Mouse (Mus musculus) spleen, adult 2 months (tissue): ENCODE results near the gene Ssc5d. TPM values are rescaled to one million over a fixed set of nuclear protein-coding genes. Genes with fewer than 3 reads are reported as not detected.
"Not testable (repeated sequence)": the region's sequence is repeated elsewhere in the genome, so short reads cannot be mapped to it uniquely, and the experiment has no call there.

ENCODE experiments used
- DNase-seq, 2 experiments: peaks; one replicate each; pipeline versions ENCODE4 v3.0.0 to v3.0.0-alpha.2; 2012 to 2021; ENCODE audit warnings: low spot score in 2 of 2, low read depth in 1 of 2
- H3K27ac ChIP-seq: fragments of 200-500 bp; 2 replicates; pipeline ENCODE4 v1.5.1; 2012; ENCODE audit warnings: low read length, inconsistent platforms; ENCODE audit not compliant: insufficient read depth
- H3K27me3 ChIP-seq: fragments of 200-500 bp; 2 replicates; pipeline ENCODE4 v1.6.1; 2012; ENCODE audit warnings: mild to moderate bottlenecking, moderate library complexity, low read length, inconsistent platforms; ENCODE audit not compliant: control insufficient read depth, insufficient read depth
- H3K36me3 ChIP-seq: fragments of 200-500 bp; 2 replicates; pipeline ENCODE4 v1.6.1; 2012; ENCODE audit warnings: mild to moderate bottlenecking, low read length, inconsistent platforms; ENCODE audit not compliant: control insufficient read depth, insufficient read depth
- H3K4me1 ChIP-seq: fragments of 200-500 bp; 2 replicates; pipeline ENCODE4 v1.6.1; 2011; ENCODE audit warnings: inconsistent platforms; ENCODE audit not compliant: control insufficient read depth, insufficient read depth, insufficient read length
- H3K4me3 ChIP-seq: fragments of 200-500 bp; 2 replicates; pipeline ENCODE4 v1.5.1; 2011; ENCODE audit warnings: mild to moderate bottlenecking, inconsistent platforms; ENCODE audit not compliant: insufficient read depth, insufficient read length; ENCODE audit errors: extremely low read depth
- CTCF ChIP-seq: fragments of 200-500 bp; IDR thresholded peaks from 2 replicates; pipeline ENCODE4 v1.5.1; 2011; ENCODE audit warnings: mild to moderate bottlenecking, inconsistent platforms; ENCODE audit not compliant: insufficient read depth, insufficient read length, insufficient replicate concordance; ENCODE audit errors: extremely low read depth
- POLR2A ChIP-seq: fragments of 200-500 bp; IDR thresholded peaks from 2 replicates; pipeline ENCODE4 v1.6.1; 2011; ENCODE audit warnings: low read depth, low read length, inconsistent platforms
- whole genome bisulfite sequencing: fragments of 180-500 bp; shearing (Covaris S2); methylation state at CpG from one replicate; pipeline ENCODE4 v1.1.7; 2018; 5-methylcytosine and 5-hydroxymethylcytosine counted together
- polyA plus RNA-seq: library from polyadenylated mRNA; depleted of rRNA; stranded (reverse); fragments of >200 nt; gene quantifications from 2 replicates; pipeline ENCODE4 v1.2.3, GENCODE M21; 2012; rRNA removed

The Ssc5d gene
- polyA plus RNA-seq = 1.7 and 1.8 TPM in 2 replicates

DNA sequence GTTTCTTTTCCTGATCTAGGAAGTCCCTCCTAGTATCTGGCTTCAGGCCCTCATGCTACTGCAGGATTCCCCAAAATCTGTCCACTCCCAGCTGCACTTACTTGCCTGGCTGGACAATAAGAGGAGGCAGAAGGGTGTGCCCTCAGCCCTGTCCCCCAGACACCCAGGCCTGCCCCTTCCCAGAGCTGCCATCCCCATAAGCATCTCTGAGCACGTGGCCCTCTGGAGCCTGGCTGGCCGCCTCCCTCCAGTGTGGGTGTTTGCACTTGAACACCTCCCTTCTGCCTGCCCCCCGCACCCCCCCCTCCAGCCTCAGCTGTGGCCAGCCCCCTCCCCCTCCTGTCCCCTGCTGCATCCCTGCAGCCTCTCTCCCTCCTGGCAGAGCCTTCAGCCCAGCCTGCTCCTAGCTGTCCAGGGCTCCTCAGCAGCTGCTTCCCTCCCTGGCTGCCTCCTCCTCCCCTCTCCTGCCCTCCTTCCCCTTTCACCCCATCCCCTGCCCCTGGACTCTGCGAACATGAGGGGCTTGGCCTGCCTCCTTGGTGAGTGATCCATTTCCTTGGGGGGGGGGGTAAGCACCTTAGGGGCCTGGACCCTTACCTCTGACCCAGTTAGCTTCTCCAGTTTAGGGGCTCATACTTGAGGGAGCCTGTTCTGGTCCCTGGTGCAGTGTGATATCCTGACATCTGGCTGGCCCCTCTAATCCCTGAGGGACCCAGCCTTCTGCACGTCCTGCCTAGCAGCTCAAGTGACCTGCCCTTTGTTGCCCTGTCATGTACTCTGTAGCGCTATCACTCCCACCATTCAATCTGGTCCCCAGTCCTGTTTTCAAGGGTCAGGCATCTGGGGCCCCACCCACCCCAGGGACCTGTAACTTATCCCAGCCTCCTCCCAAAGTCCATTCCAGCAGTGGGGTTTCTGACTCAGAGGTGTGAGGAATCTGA, at the start of gene Ssc5d:
Gene Ssc5d, plus strand, starts transcription at position 345 of the 941 bp plus-strand sequence.
- TF ChIP-seq POLR2A (no peak), CTCF (no peak)

DNA sequence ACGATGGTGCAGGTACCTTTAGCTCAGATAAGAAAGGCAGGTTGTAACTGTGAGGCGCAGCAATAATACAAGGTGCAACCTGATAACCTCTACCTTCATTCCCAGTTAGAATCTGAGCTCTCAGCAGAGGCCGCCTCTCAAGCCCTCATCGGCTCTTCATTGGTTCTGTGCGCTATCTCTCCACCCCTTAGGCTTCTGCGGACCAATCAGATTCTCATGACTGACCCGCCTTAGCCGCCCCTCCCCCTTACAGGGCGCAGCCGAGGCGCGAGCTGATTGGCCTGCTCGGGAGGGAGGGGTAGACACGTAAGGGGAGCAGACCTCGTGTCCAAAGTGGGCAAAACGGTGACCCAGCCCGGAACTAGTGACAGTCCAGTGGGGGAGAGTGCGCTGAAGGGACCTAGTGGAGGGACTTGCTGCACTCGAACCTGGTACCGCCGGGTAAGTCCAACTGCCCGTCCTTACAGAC, 48.8 kb upstream of the Ssc5d start, which contains the start of gene Isoc2a:
Gene Isoc2a, plus strand, starts transcription at position 401 of the 469 bp plus-strand sequence.
- peak; percentile 87 to 88 for DNase-seq

More for the DNA sequence above, at the start of gene Ssc5d:
- Histone ChIP-seq H3K27ac (no peak within 1 kb of the TSS), H3K4me3 (no peak within 1 kb of the TSS), H3K36me3 (peaks cover 2% of the 10 kb centered on the region), H3K27me3 (peaks cover 11% of the 10 kb centered on the region), H3K4me1 (peaks cover 16% of the 10 kb centered on the region)
- 36% methylated on average over 6 of the region's 6 CpGs for WGBS
- no peak for DNase-seq

DNA sequence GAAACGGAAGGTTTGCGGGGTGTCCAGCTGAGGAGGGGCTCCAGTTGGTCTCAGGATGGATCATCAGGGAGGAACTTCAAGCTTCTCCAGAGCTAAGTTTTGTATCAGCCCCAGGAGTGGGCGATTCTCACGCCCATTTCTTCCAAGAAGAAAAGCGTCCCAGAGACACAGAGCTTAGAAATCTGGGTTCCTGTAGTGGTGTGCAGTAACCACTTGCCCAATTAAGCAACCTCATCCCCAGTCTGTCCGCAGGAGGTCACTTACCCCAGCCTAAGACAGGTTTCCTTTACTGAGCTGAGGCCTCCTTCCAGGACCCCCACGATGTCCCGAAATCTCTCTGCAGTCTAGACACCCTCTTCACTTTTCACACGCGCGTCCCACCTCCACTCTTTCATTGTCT, 48.4 kb upstream of the Ssc5d start:
- no peak for TF ChIP-seq CTCF
- no peak for TF ChIP-seq POLR2A
- Histone ChIP-seq H3K4me1 (peaks cover 8% of the 10 kb centered on the region; the same call in 1 of the 2 replicates), H3K36me3 (no peaks in the 10 kb centered on the region), H3K27me3 (no peaks in the 10 kb centered on the region), H3K4me3 (peak overlapping the region; percentile 69), H3K27ac (peak overlapping the region; percentile 53)
- DNase-seq = no peak
- WGBS = 1% methylated on average over 11 of the region's 11 CpGs

More for the DNA sequence above, 48.8 kb upstream of the Ssc5d start, which contains the start of gene Isoc2a:
- TF ChIP-seq POLR2A = peak; percentile 93
- TF ChIP-seq CTCF = no peak
- Histone ChIP-seq H3K27ac (peak within 1 kb of the TSS; percentile 53), H3K4me1 (peaks cover 8% of the 10 kb centered on the region; the same call in 1 of the 2 replicates), H3K4me3 (peak within 1 kb of the TSS; percentile 69), H3K27me3 (no peaks in the 10 kb centered on the region), H3K36me3 (no peaks in the 10 kb centered on the region)
- WGBS = under 1% methylated on average over 22 of the region's 22 CpGs

DNA sequence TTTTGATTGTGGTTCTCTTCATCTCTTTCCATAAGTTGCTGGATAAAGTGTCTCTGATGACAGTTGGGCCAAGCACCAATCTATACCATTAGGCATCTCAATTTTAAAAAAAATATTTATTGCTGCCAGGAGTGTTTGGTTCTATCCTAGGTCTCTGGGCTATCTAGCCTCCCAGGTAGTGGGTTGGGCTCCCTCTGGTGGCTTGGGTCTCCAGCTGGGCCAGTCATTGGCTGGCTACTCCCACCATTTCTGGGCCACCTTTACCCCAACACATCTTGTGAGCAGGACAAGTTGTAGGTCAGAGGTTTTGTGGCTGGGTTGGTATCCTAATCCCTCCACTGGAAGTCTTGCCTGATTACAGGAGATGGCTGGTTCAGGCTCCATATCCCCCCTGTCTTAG, 47.4 kb upstream of the Ssc5d start:
- TF ChIP-seq POLR2A (no peak), CTCF (peak; percentile 19; the same call in 1 of the 2 replicates)
- no peak overlapping the region for H3K27ac ChIP-seq

DNA sequence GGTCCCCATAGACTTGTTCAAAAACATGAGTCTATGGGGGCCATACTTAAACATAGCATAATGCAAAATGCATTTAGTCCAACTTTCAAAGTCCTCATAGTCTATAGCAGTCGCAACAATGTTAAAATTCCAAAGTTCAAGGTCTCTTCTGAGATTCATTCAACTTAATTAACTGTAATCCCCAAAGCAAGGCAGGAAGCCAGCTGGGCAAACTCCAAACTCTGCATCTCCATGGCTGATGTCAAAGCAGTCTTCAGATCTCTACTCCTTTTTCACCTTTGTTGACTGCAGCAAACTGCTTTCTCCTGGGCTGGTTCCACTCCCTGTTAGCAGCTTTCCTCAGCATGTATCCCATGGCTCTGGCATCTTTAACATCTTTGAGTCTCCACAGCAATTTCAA, 46.5 kb upstream of the Ssc5d start:
- H3K27ac ChIP-seq, H3K4me3 ChIP-seq, H3K4me1 ChIP-seq, DNase-seq, H3K36me3 ChIP-seq, H3K27me3 ChIP-seq: not testable (repeated sequence)
- 85% methylated on average over 1 of the region's 1 CpGs for WGBS

More for the DNA sequence above, 47.4 kb upstream of the Ssc5d start:
- peak in 1 of 2 experiments; percentile 51 for DNase-seq
- Histone ChIP-seq H3K4me3 (no peak overlapping the region), H3K27me3 (no peaks in the 10 kb centered on the region), H3K4me1 (peaks cover 8% of the 10 kb centered on the region; the same call in 1 of the 2 replicates), H3K36me3 (no peaks in the 10 kb centered on the region)

DNA sequence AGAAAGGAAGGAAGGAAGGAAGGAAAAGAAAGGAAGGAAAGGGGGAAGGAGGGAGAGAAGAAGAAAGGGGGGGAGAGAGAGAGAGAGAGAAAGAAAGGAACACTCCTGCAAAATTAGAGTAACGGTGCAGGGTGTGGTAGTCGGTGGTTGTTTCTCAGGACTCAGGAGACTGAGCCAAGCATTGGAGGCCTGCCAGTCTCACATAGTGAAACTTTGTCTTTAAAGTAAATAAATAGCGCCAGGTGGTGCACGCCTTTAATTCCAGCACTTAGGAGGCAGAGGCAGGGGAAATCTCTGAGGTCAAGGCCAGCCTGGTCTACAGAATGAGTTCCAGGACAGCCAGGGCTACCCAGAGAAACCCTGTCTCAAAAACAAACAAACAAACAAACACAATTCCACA, 38.9 kb upstream of the Ssc5d start:
- no peak for DNase-seq
- Histone ChIP-seq H3K4me3 (no peak overlapping the region), H3K27ac (no peak overlapping the region), H3K36me3 (peaks cover 2% of the 10 kb centered on the region; the same call in 1 of the 2 replicates), H3K27me3 (no peaks in the 10 kb centered on the region), H3K4me1 (no peaks in the 10 kb centered on the region)
- WGBS = 78% methylated on average over 4 of the region's 4 CpGs
- no peak for TF ChIP-seq CTCF
- TF ChIP-seq POLR2A = no peak

DNA sequence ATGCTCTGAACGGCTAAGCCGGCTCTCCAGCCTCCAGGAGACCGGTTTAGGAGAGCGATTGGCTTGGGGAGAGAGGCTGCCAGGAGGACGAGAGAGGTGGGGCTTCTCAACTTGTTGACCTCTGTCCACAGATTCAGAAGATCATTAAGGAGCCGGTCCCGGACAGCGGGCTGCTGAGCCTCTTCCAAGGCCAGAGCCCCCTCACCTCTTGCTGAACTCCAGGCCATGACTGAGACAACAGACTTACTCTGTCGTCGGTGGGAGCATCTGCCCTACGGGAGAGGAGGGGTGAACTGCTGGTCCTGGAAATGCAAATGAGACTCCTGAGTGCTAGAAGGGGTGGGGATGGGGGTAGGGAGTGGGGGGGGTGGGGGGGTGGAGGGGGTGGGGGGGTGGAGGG, 30.4 kb upstream of the Ssc5d start:
- 93% methylated on average over 11 of the region's 11 CpGs for WGBS
- Histone ChIP-seq H3K36me3 (peaks cover 3% of the 10 kb centered on the region; the same call in 1 of the 2 replicates), H3K27me3 (no peaks in the 10 kb centered on the region), H3K4me3 (no peak overlapping the region), H3K4me1 (no peaks in the 10 kb centered on the region), H3K27ac (no peak overlapping the region)
- no peak for DNase-seq
- TF ChIP-seq CTCF = no peak
- TF ChIP-seq POLR2A = no peak
